Mouse (Mus musculus) kidney, postnatal 25 days (tissue): ENCODE data around the gene Krt84.
A peak's percentile ranks its signal among the peaks of the same experiment; 100 is the strongest.
"Not testable (repeated sequence)": the region's sequence is repeated elsewhere in the genome, so short reads cannot be mapped to it uniquely, and the experiment has no call there.

Experiments used
- DNase-seq, 2 experiments: peaks; one replicate each; pipeline ENCODE4 v3.0.0; 2021; ENCODE audit warnings: mixed read lengths in 2 of 2

Krt84 gene

DNA sequence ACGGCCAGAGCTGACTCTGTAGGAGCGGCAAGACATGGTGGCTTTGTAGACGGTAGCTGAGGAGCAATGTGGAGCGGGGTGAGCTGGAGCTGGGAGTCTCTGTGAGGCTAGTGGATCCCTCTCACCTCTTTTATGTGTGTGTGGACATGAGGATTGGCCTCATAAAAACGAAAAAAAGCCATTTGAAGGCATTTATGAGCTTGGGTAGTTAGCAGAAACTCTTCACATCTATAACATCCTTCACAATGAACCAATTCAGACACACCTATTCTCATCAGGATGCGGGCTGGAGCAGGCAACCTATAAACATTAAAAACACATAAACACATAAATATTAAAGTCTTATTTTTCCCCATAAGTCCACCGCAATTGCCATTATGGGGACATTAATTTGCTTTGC lies at the start of gene Krt84:
TSS of gene Krt84 (minus strand) at position 101 of the 400 bp plus-strand sequence.
- no peak for DNase-seq

DNA sequence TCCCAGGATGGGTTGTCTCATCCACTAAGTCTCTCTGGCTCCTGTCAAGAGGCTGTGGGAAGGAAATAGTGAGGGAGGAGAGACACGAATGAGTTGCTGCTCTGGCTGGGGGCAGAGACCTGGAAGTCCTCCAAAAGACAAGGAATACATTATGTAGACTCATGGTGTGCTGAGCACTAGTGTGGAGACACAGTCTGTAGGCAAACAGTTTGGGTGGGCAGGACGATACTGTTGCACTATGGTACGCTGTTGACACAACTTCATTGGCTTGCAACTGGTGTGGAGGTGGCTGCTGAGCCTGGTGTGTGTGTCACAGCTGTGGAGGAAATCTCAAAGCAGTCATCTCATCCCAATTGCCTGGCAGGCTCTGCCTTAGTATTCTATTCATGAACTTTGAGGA lies 49.1 kb upstream of the Krt84 start:
- peak in 1 of 2 experiments; percentile 0 for DNase-seq

GRCm38 (mm10) chr15:101575506-101575905 lies 42.9 kb upstream of the Krt84 start:
- DNase-seq = no peak

DNA sequence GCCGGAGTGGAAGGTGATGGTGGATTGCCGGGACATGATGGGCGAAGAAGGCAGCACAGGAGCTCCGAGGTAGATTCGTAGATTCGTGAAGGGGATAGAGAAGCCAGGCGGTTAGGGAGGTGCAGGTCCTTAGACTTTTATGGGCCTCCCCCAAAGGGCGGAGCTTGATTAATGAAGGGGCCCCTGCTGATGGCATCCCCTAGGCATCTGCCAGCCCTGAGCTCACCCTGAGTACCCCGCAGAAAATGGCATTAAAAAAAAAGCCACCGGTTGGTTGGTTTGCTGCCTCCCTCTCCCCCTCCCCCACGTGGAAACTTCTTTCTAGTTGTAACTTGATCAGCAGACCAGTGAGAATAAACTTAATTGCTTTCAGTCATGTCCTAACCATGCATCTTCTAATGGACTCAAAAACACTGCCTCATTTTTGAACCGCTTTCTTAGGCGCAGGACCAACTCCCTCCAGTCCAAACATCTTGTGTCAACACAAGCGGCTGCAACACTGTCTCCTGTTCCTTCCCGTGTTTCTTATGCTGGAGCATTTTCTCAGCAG lies 41.3 kb upstream of the Krt84 start, which contains the start of gene Krt75:
TSS of gene Krt75 (minus strand) at position 109 of the 550 bp plus-strand sequence.
- no peak for DNase-seq

DNA sequence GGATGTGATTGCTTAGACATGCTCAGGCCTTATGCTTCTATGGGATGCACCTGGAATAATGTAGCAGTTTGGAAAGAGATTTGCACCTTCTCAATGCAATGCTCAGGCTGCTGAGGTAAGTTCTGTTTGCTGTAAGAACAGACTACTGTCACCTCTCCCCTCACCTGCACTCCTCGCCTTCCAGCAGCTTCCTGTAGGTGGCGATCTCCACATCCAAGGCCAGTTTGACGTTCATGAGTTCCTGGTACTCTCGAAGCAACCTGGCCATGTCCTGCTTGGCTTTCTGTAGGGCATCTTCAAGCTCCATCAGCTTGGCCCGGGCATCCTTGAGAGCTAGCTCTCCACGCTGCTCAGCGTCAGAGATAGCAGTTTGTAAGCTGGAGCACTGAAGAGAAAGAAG lies 35.2 kb upstream of the Krt84 start:
- DNase-seq = peak in 1 of 2 experiments; percentile 14

GRCm38 (mm10) chr15:101562850-101563249 lies 30.2 kb upstream of the Krt84 start, which contains the start of gene Krt90:
Gene Krt90 (minus strand): TSS chr15:101562950.
- DNase-seq = no peak

DNA sequence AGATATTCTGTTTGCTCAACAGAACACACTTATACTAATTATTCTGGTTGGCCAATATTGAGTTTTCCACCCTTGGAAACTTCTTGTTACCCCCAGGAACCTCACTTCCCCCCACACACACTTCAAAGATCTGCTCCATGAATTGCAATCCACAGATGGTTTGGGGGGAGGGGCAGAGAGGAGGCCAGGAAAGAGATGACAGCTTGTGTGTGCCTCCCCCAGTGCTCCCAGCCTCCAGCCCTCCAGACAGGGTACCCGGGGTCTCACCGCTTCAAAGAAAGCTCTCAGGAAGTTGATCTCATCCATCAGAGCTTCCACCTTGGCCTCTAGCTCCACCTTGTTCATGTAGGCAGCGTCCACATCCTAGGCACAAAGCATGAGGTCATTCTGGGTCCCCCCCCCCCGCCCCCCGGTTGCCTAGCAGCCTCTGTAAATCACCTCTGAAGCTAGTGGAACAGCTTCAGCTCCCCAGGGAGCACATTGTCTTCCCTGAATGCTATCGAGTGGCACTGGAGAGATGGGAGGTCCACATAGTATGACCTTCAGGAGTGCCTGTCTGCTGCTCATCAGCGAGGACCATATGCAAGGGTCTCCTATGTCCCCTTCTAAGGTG lies 25.5 kb upstream of the Krt84 start:
- no peak for DNase-seq

DNA sequence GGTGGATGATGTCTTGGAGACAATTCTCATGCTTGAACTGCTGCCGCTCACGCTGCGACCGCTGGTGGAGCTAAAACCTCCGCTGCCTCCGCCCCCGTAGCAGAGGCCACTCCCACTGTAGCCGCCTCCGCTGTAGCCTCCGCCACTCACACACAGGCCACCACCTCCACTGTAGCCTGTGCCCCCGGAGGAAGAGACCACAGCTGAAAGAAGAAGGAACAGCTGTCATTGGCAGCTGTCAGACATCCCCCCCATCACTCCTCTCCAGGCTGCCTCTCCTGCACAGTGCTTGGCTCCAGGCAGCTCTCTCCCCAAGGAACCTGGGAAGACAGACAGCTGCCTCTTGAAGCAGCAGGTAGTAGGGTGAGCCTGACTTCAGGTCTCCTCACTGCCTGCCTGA lies 20.5 kb upstream of the Krt84 start:
- peak in 1 of 2 experiments; percentile 20 for DNase-seq

DNA sequence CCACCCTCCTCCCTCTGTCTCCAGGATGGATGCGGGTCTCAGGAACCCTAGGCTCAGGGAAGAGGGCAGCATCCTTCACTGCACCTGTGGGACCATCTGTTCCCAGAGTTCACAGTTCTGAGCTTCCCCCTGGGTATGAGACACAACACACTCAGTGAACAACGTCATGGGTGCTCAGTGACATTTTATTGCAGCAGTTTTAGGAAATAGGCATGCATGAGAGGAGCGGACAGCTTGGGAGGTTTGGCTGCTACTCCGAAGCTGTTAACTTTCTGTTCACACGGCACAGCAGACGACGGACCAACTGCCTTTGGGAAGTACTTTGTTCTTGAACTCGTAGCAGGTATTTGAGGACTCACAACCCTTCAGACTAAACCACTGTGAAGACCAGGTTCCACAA lies 19.6 kb upstream of the Krt84 start:
- no peak for DNase-seq

GRCm38 (mm10) chr15:101550567-101550966 lies 17.9 kb upstream of the Krt84 start, which contains the start of gene Krt82:
Gene Krt82 (minus strand): TSS chr15:101550667.
- DNase-seq = no peak

DNA sequence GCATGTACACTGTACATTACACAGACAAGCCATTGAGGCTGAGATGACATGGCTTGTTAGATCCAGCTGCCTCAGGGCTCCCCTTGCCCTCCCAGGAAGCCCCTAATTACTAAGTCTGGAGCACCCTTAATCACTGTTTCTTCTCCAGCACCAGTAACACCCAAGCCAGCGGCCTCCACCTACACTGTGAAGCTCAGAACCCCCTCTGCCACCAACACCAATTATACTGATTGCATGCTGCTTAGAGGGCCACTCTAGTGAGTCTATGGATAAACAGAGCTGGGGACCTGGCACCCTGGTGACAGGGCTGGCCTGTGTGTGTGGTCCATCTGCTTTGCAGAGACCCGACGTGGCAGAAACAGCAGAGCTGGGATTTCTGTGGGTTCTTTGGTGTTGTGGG lies 11.9 kb upstream of the Krt84 start:
- no peak for DNase-seq

DNA sequence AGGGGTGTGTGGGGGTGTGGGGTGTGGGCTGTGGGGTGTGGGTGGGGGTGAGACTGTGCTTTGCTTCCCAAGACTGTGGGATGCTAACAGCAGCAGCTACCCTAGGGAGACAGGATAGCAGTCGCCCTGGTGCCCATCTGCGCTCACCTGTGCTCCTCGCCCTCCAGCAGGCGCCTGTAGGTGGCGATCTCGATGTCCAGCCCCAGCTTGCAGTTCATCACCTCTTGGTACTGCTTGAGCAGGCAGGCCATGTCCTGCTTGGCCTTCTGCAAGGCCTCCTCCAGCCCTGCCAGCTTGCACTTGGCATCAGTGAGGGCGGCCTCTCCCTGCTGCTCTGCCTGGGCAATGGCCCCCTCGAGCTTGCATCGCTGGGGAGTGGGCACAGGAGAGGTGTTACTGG lies 9.9 kb upstream of the Krt84 start:
- no peak for DNase-seq

- no peak for DNase-seq
These were observed 5.9 kb upstream of the Krt84 start for GRCm38 (mm10) chr15:101538580-101538900.

- no peak for DNase-seq
These were observed 5.4 kb upstream of the Krt84 start for GRCm38 (mm10) chr15:101537864-101538579.

- DNase-seq = no peak
These were observed 3.6 kb upstream of the Krt84 start for GRCm38 (mm10) chr15:101536054-101536850.

GRCm38 (mm10) chr15:101522556-101523232 lies 9.9 kb downstream of the Krt84 start:
- DNase-seq = peak; percentile 32 to 70

DNA sequence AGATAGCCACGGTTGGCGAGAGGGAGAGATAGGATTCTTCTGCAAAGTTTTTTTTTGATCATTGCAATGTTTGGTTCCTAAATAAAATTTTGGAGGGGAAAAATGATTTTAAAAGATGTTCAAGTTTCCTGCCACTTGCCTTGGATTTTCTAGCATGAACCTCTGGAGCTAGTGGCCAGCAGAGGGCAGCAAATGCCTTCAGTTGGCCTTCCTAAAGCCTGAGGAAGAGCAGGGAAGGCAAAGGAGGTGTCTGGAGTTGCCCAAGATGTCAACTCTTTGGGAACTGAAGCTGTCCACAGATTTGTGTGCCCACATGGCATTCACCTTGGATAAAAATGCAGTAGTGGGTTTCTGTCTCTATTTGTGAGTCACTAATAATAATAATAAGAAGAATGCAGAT lies 12.8 kb downstream of the Krt84 start:
- peak; percentile 82 to 90 for DNase-seq

- not testable (repeated sequence) for DNase-seq
These were observed 15.5 kb downstream of the Krt84 start, which contains the start of gene Gm49425 for GRCm38 (mm10) chr15:101517161-101517560. Gene Gm49425 (minus strand): TSS chr15:101517261.

DNA sequence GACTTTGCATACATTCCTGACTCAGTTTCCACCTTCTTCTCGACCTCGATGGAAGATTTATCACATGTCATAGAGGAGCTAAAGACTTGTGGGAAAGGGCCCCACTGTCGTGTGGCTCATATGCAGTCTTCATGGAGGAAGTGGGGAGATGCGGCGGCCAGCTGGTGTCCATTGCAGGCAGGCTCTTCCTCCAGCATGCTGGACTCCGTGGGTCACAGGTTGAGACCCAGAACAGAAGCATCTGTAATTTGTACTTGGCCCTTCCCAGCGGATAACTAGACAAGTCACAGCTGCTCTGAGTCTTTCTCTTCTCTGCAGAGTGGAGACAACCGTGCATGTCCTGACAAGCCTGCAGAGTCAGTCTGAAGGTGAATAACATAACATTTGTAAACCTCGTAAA lies 24.4 kb downstream of the Krt84 start:
- DNase-seq = peak; percentile 4 to 46

DNA sequence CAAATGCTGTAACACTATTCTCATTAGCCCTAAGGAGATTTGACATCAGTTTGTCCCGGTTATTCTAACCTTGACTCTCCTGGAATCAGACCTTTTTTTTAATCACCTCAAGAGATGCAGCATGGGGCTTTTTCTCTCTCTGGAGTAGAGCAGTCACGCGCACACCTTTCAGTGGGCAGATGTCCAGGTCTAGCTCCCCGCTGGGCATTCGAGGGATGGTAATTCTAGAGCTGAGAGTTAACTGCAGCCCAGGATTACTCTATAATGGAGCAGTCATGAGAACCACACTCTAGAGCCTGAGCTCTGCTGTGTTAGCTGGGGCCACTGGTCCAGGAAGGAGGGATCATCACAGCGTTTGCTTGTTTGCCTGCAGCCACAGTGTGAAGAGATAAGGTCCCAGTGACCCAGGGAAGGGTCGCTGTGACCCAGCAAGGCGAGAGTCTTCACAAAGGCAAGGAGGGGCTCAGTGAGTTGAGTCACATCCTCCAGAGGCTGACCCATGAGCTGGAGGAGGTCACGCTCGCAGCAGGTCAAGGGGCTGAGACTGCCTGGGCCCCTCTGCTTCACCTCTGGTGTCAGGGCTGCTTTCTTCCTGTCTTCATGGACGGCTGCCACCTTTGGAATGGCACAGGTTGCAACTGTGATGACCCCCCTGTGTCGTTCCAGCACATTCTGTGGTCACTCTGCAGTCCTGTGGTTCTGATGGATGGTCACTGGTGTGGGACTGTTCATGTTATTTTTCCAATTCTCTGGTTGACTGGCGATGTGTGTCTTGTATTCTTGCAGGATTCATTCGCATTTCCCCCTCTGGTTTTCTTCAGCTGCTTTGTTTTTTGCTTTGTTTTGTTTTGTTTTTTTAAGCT lies 25.5 kb downstream of the Krt84 start:
- DNase-seq = peak; percentile 27 to 55

- DNase-seq = peak; percentile 36 to 54
These were observed 35.4 kb downstream of the Krt84 start for GRCm38 (mm10) chr15:101497181-101497580.

DNA sequence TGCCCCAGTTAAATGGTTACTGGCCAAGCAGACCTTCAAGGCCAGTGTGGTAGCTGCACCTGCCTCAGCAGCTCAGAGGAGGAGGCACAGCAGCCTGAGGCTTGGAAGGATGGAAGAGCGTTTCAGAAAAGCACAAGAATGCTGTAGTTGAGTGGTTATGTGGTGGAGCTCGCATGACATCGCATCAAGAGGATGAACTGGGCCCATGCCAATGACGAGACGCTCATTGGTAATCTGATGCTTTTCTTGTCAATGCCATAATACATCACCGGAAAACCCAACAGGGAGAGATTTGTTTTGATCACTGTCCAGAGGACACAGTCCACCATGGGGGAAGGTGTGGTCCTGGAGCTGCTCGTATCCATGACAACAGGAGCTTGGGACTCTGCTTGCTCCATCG lies 37.4 kb downstream of the Krt84 start:
- no peak for DNase-seq
